Mouse (Mus musculus) spleen, postnatal 14 days (tissue): ENCODE data around the gene Ntn3.

Source experiments
- DNase-seq, 2 experiments: peaks; one replicate each; pipeline ENCODE4 v3.0.0; 2021 to 2022; ENCODE audit warnings: low spot score in 2 of 2

Gene Ntn3

GRCm38 (mm10) chr17:24211631-24212440 is 2.5 kb upstream of the Ntn3 start:
- no peak for DNase-seq

GRCm38 (mm10) chr17:24210591-24210990 is 1.3 kb upstream of the Ntn3 start:
- DNase-seq, result no peak

- DNase-seq, result no peak
These were observed 547 bp upstream of the Ntn3 start for GRCm38 (mm10) chr17:24209916-24210240.

- DNase-seq, result no peak
These were observed 689 bp downstream of the Ntn3 start for GRCm38 (mm10) chr17:24208641-24209042.

GRCm38 (mm10) chr17:24207768-24208640 is 1.3 kb downstream of the Ntn3 start:
- no peak for DNase-seq

GRCm38 (mm10) chr17:24206451-24207351 is 2.6 kb downstream of the Ntn3 start:
- DNase-seq, result peak; percentile 51 to 60

GRCm38 (mm10) chr17:24205908-24206361 is 3.4 kb downstream of the Ntn3 start:
- DNase-seq, result no peak

GRCm38 (mm10) chr17:24205284-24205888 is 3.9 kb downstream of the Ntn3 start, which contains the start of gene Tbc1d24:
Gene Tbc1d24 (minus strand): TSS chr17:24205562.
- DNase-seq, result peak; percentile 78 to 80

GRCm38 (mm10) chr17:24204846-24205245 is 4.5 kb downstream of the Ntn3 start:
- DNase-seq, result no peak

- no peak for DNase-seq
These were observed 5.5 kb downstream of the Ntn3 start for GRCm38 (mm10) chr17:24203611-24204534.

- no peak for DNase-seq
These were observed 6.3 kb downstream of the Ntn3 start for GRCm38 (mm10) chr17:24203068-24203467.

- DNase-seq, result no peak
These were observed 8.2 kb downstream of the Ntn3 start for GRCm38 (mm10) chr17:24201092-24201491.

GRCm38 (mm10) chr17:24199741-24200140 is 9.6 kb downstream of the Ntn3 start:
- DNase-seq, result no peak

- DNase-seq, result no peak
These were observed 10.1 kb downstream of the Ntn3 start for GRCm38 (mm10) chr17:24199252-24199651.

GRCm38 (mm10) chr17:24197032-24197824 is 12.1 kb downstream of the Ntn3 start:
- DNase-seq, result no peak

GRCm38 (mm10) chr17:24195349-24195748 is 14.0 kb downstream of the Ntn3 start:
- no peak for DNase-seq

- DNase-seq, result no peak
These were observed 15.6 kb downstream of the Ntn3 start for GRCm38 (mm10) chr17:24193769-24194168.

- DNase-seq, result no peak
These were observed 16.1 kb downstream of the Ntn3 start for GRCm38 (mm10) chr17:24193268-24193667.

- no peak for DNase-seq
These were observed 16.5 kb downstream of the Ntn3 start for GRCm38 (mm10) chr17:24192848-24193247.
